Mouse (Mus musculus): ENCODE results near the gene Sp2. TPM values are rescaled to one million over a fixed set of nuclear protein-coding genes. Genes with fewer than 3 reads are reported as not detected.

Gene Sp2
- polyA plus RNA-seq, 1 experiment from 2014 or later, result 18.0 TPM

- 86% methylated on average over 6 of the region's 6 CpGs for WGBS
- H3K27me3 ChIP-seq, result no peaks in the 10 kb centered on the region; the same call in 1 of the 2 replicates
Observed at GRCm38 (mm10) chr11:96917415-96917814, 65.3 kb downstream of the Sp2 start.

GRCm38 (mm10) chr11:96916885-96917396 lies 65.8 kb downstream of the Sp2 start:
- Histone ChIP-seq H3K9ac (peak overlapping the region; percentile 58), H3K4me3 (peak overlapping the region; percentile 77), H3K27ac (no peak overlapping the region), H3K4me2 (peak overlapping the region; percentile 92), H3K9me3 (no peaks in the 10 kb centered on the region), H3K36me3 (peaks cover 5% of the 10 kb centered on the region), H3K4me1 (peaks cover 14% of the 10 kb centered on the region), H3K27me3 (no peaks in the 10 kb centered on the region; the same call in 1 of the 2 replicates)
- ATAC-seq (ENCODE audit: insufficient number of reproducible peaks, insufficient read depth, low FRiP score, low TSS enrichment, low read depth), result no peak
- 31% methylated on average over 13 of the region's 13 CpGs for WGBS

More at GRCm38 (mm10) chr11:96917415-96917814, 65.3 kb downstream of the Sp2 start:
- H3K9me3 ChIP-seq, result no peaks in the 10 kb centered on the region
- no peak overlapping the region for H3K9ac ChIP-seq
- no peak overlapping the region for H3K27ac ChIP-seq
- 0 out of 2 replicates have a peak, but pooled peaks cover under 1% of the 10 kb centered on the region for H3K36me3 ChIP-seq
- H3K4me3 ChIP-seq, result no peak overlapping the region
- no peak for ATAC-seq (ENCODE audit: insufficient number of reproducible peaks, insufficient read depth, low FRiP score, low TSS enrichment, low read depth)
- peak overlapping the region; percentile 92; the same call in 1 of the 2 replicates for H3K4me2 ChIP-seq
- H3K4me1 ChIP-seq, result peaks cover 14% of the 10 kb centered on the region

GRCm38 (mm10) chr11:96916044-96916884 lies 66.5 kb downstream of the Sp2 start, which contains the start of gene Cdk5rap3:
Gene Cdk5rap3 (minus strand): TSS chr11:96916496.
- Histone ChIP-seq H3K36me3 (peaks cover 12% of the 10 kb centered on the region), H3K4me1 (peaks cover 14% of the 10 kb centered on the region), H3K9ac (peak within 1 kb of the TSS; percentile 85), H3K4me3 (peak within 1 kb of the TSS; percentile 77), H3K27me3 (no peaks in the 10 kb centered on the region; the same call in 1 of the 2 replicates), H3K27ac (peak within 1 kb of the TSS; percentile 75), H3K4me2 (peak within 1 kb of the TSS; percentile 92), H3K9me3 (no peaks in the 10 kb centered on the region)
- peak; percentile 96 for ATAC-seq (ENCODE audit: insufficient number of reproducible peaks, insufficient read depth, low FRiP score, low TSS enrichment, low read depth)
- WGBS, result under 1% methylated on average over 55 of the region's 55 CpGs

GRCm38 (mm10) chr11:96912682-96913081 lies 70.1 kb downstream of the Sp2 start:
- Histone ChIP-seq H3K4me1 (peaks cover 14% of the 10 kb centered on the region), H3K9ac (0 out of 2 replicates have a peak overlapping the region, but pooled peaks have one; percentile 21), H3K9me3 (no peaks in the 10 kb centered on the region), H3K27ac (no peak overlapping the region), H3K4me2 (no peak overlapping the region), H3K4me3 (no peak overlapping the region), H3K27me3 (no peaks in the 10 kb centered on the region), H3K36me3 (peaks cover 41% of the 10 kb centered on the region)
- ATAC-seq (ENCODE audit: insufficient number of reproducible peaks, insufficient read depth, low FRiP score, low TSS enrichment, low read depth), result no peak
- 80% methylated on average over 11 of the region's 11 CpGs for WGBS

- Histone ChIP-seq H3K4me2 (no peak overlapping the region), H3K4me3 (no peak overlapping the region), H3K27me3 (no peaks in the 10 kb centered on the region), H3K4me1 (peaks cover 3% of the 10 kb centered on the region), H3K9ac (no peak overlapping the region), H3K36me3 (peaks cover 51% of the 10 kb centered on the region), H3K27ac (no peak overlapping the region), H3K9me3 (no peaks in the 10 kb centered on the region)
- whole genome bisulfite sequencing, result 27% methylated on average over 7 of the region's 7 CpGs
- peak; percentile 43; the same call in 1 of the 2 replicates for ATAC-seq (ENCODE audit: insufficient number of reproducible peaks, insufficient read depth, low FRiP score, low TSS enrichment, low read depth)
Observed at GRCm38 (mm10) chr11:96910003-96910402, 72.8 kb downstream of the Sp2 start.

GRCm38 (mm10) chr11:96908594-96908993 lies 74.2 kb downstream of the Sp2 start:
- H3K4me1 ChIP-seq, result no peaks in the 10 kb centered on the region
- 87% methylated on average over 12 of the region's 12 CpGs for WGBS
- no peaks in the 10 kb centered on the region for H3K27me3 ChIP-seq
- no peak overlapping the region for H3K9ac ChIP-seq
- H3K4me2 ChIP-seq, result no peak overlapping the region
- H3K9me3 ChIP-seq, result no peaks in the 10 kb centered on the region
- ATAC-seq (ENCODE audit: insufficient number of reproducible peaks, insufficient read depth, low FRiP score, low TSS enrichment, low read depth), result no peak
- peaks cover 51% of the 10 kb centered on the region for H3K36me3 ChIP-seq
- no peak overlapping the region for H3K27ac ChIP-seq
- H3K4me3 ChIP-seq, result no peak overlapping the region

- Histone ChIP-seq H3K9ac (no peak overlapping the region), H3K27me3 (no peaks in the 10 kb centered on the region), H3K9me3 (no peaks in the 10 kb centered on the region), H3K4me1 (peaks cover 10% of the 10 kb centered on the region), H3K27ac (no peak overlapping the region), H3K36me3 (peaks cover 43% of the 10 kb centered on the region), H3K4me3 (no peak overlapping the region), H3K4me2 (no peak overlapping the region)
- WGBS, result 85% methylated on average over 15 of the region's 15 CpGs
- no peak for ATAC-seq (ENCODE audit: insufficient number of reproducible peaks, insufficient read depth, low FRiP score, low TSS enrichment, low read depth)
Observed at GRCm38 (mm10) chr11:96906431-96907161, 76.2 kb downstream of the Sp2 start.

Other genes starting within 250 kb of the Sp2 start
- gene Snx11, start 205.4 kb downstream of the Sp2 start, polyA plus RNA-seq (2015; fragmentation: Nextera tagmentation; extraction: Ambion mirVana), result 23.5 TPM in 2 replicates
- 164 and 170 TPM in 2 replicates for gene Cbx1, start 193.8 kb downstream of the Sp2 start, polyA plus RNA-seq (2015; fragmentation: Nextera tagmentation; extraction: Ambion mirVana)
- gene Nfe2l1, start 153.0 kb downstream of the Sp2 start, polyA plus RNA-seq (2015; fragmentation: Nextera tagmentation; extraction: Ambion mirVana), result 61.7 and 66.5 TPM in 2 replicates
- 123 and 125 TPM in 2 replicates for gene Copz2, start 133.1 kb downstream of the Sp2 start, polyA plus RNA-seq (2015; fragmentation: Nextera tagmentation; extraction: Ambion mirVana)
- 89.4 and 94.8 TPM in 2 replicates for gene Cdk5rap3, start 66.5 kb downstream of the Sp2 start, polyA plus RNA-seq (2015; fragmentation: Nextera tagmentation; extraction: Ambion mirVana)
- 2.4 and 3.4 TPM in 2 replicates for gene Prr15l, start 54.9 kb downstream of the Sp2 start, polyA plus RNA-seq (2015; fragmentation: Nextera tagmentation; extraction: Ambion mirVana)
- gene Pnpo, start 39.0 kb downstream of the Sp2 start, polyA plus RNA-seq (2015; fragmentation: Nextera tagmentation; extraction: Ambion mirVana), result 19.9 and 27.9 TPM in 2 replicates
- 2.1 and 3.3 TPM in 2 replicates for gene Sp6, start 30.4 kb upstream of the Sp2 start, polyA plus RNA-seq (2015; fragmentation: Nextera tagmentation; extraction: Ambion mirVana)
- gene Scrn2, start 47.0 kb upstream of the Sp2 start, polyA plus RNA-seq (2015; fragmentation: Nextera tagmentation; extraction: Ambion mirVana), result 25.0 and 30.6 TPM in 2 replicates
- gene Lrrc46, start 58.4 kb upstream of the Sp2 start, polyA plus RNA-seq (2015; fragmentation: Nextera tagmentation; extraction: Ambion mirVana), result 0.72 and 1.5 TPM in 2 replicates
- 82.0 and 82.7 TPM in 2 replicates for gene Mrpl10, start 58.6 kb upstream of the Sp2 start, polyA plus RNA-seq (2015; fragmentation: Nextera tagmentation; extraction: Ambion mirVana)
- gene Osbpl7, start 67.7 kb upstream of the Sp2 start, polyA plus RNA-seq (2015; fragmentation: Nextera tagmentation; extraction: Ambion mirVana), result 11.1 and 12.2 TPM in 2 replicates
- 0.08 and 0.10 TPM in 2 replicates for gene Tbx21, start 132.4 kb upstream of the Sp2 start, polyA plus RNA-seq (2015; fragmentation: Nextera tagmentation; extraction: Ambion mirVana)
- gene Tbkbp1, start 168.5 kb upstream of the Sp2 start, polyA plus RNA-seq (2015; fragmentation: Nextera tagmentation; extraction: Ambion mirVana), result 7.8 and 8.5 TPM in 2 replicates
- gene Kpnb1, start 204.9 kb upstream of the Sp2 start, polyA plus RNA-seq (2015; fragmentation: Nextera tagmentation; extraction: Ambion mirVana), result 59.7 and 62.6 TPM in 2 replicates